Mouse (Mus musculus) T-helper 17 cell (primary cell): Measurements from ENCODE around the gene Gm6169.
"Not testable (repeated sequence)": the region's sequence is repeated elsewhere in the genome, so short reads cannot be mapped to it uniquely, and the experiment has no call there.

ENCODE experiments used
- in situ Hi-C, 2 experiments: fragments of 300-600 bp; cut with MboI, MseI; formaldehyde crosslinking; loops; 1 replicate in 1 of 2; 2 replicates in 1 of 2; pipeline ENCODE4 v1.15.1; 2025; ENCODE audit warnings: high pct_unique_total_duplicates in 2 of 2

Gm6169 gene

DNA sequence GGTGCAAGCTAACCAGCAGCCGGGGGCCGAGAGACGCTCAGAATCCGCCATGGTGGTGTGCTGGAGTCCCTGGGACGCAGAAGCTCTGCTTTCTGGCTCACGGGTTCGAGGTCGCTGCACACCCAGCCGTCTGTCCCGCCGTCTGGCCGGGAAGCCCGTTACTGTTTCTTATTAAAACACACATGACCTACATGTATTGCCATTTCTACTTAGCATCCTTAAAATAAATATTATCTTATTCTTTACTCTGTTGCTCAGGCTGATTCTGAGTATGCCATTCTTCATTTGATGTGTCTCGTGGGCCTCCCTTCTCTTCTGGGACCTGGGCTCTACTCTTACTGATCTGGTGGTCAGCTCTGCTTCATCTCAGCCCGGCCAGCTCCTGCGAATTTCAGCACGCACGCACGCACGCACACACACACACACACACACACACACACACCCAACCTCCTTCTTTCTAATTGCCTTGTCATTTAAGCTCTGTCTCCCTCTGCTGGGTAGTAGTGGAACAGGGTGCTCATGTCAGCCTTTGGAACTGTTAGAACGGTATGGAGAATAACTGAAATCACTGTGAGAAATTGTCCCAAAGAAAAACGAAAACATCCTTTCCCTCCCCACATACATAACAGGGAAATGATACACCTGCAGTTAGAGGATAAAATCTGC is at the start of gene Gm6169:
Gene Gm6169 (minus strand): TSS at position 51 of the 666 bp plus-strand sequence.
- in situ Hi-C loops, result no loop called here

GRCm38 (mm10) chr13:97145834-97146233 is 46.8 kb upstream of the Gm6169 start:
- in situ Hi-C loops, result loop anchor here in 1 of 2 experiments (10.0 kb wide), 1 partner anchor 1119 kb away; the partner anchor contains the start of genes Ankra2 and Utp15

- in situ Hi-C loops, result loop anchor here in 1 of 2 experiments (10.0 kb wide), 1 partner anchor 1122 kb away; the partner anchor contains the start of genes Ankra2 and Utp15
These were observed 43.3 kb upstream of the Gm6169 start for GRCm38 (mm10) chr13:97142321-97142720.

DNA sequence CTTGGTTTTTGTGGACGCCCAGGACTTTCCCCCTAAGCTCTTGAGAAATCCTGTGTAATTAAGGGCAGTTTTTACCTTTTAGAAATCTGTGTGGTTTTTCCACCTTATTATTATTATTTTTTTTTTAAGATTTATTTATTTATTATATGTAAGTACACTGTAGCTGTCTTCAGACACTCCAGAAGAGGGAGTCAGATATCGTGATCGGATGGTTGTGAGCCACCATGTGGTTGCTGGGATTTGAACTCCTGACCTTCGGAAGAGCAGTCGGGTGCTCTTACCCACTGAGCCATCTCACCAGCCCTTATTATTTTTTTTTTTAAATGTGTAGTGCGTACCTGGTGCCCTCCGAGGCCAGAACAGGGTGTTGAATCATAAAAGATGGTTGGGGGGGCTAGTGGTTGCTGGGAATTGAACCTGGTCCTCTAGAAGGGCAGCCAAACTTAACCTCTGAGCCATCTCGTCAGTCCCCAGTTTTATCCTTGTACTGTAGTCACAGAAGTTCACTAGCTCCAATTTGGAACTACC is 39.4 kb upstream of the Gm6169 start:
- in situ Hi-C loops, result not testable (repeated sequence)

DNA sequence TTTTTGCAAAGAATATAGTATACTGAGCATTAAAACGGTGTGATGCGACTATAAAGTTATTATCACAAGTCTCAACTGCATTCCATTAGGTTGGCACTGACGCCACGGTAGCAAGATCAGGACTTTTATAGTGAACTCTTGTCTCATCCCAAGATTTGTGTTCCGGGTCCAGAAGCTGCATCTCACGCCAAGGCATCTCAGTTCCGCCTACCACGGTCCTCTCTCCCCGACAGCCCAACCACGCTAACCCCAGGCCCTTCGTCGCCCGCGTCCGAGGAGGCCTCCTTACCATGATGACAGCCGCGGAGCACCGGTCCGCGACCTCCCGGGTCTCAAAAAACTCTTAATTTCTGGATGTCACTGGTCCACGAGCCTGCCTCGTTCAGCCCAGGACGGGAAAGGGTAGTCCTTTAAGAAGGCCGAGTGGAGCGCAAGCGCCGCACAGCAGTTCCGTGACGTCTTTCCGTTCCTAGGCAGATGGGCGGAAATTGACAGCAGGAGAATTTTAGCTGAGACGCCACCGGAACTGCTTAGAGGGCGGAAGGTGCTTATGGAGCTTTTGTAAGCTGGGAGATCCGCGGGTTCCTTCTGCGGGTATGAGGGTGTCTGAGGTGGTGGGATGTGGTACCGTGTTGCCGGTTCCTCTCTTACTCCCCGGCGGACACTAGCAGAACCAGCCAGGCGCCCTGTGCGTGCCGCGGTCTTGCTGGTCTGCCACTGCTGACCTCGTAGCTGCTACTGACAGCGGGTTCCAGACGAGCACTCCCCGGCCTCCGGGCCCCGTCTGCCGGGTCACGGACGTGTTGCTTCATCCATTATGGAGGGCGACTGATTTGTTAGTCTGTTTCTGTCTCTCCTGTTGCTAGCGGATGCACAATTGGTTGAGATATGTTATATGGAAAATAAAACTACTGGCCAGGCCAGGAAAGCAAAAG is 38.7 kb upstream of the Gm6169 start, which contains the start of the genes Gfm2 and Nsa2:
Gene Gfm2 (plus strand): TSS at position 472 of the 935 bp plus-strand sequence.
Gene Nsa2 (minus strand): TSS at position 472 of the 935 bp plus-strand sequence.
- in situ Hi-C loops, result no loop called here

DNA sequence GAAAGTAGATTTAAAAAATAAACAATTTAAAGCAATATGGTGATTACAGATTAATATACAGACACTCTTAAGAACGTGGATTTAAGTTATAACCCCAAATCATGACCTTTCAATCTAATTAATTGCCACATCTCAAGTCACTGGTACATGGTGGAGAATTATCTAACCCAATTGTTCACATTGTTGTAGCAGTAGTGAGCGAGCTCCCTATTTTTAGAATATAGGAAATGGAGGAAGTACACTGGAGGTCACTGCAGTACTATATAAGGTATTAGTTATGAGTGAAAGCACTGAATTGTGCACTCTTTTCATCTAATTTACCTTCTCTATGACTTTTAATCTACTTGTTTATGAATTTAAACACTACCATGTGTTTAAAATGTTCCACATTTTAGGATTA is 31.4 kb upstream of the Gm6169 start:
- in situ Hi-C loops, result loop anchor here in 1 of 2 experiments (5.0 kb wide), 1 partner anchor 478 kb away; no protein-coding TSS in a partner anchor

- in situ Hi-C loops, result loop anchor here in 1 of 2 experiments (5.0 kb wide), 1 partner anchor 477 kb away; no protein-coding TSS in a partner anchor
These were observed 30.6 kb upstream of the Gm6169 start for GRCm38 (mm10) chr13:97129654-97130053.

GRCm38 (mm10) chr13:97121341-97121740 is 22.3 kb upstream of the Gm6169 start:
- in situ Hi-C loops, result no loop called here

DNA sequence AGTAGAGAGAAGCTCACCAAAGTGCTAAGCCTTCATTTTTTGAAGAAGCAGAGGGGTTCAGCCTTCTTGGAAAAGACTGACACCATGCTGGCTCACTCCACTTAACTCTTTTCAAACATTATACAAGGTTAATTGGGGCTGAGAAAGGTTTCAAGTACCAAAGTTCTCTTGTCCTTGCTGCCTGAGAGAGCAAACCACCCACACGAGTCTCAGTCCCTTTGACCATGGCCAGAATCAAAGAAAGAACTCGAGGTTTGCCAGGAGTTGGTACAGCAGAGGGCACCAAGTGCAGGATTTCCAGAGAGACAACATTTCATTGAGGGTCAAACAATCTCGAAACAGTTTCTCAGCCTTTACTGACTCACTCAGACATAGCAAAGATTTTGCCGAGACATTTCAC is 10.0 kb upstream of the Gm6169 start:
- in situ Hi-C loops, result loop anchor here in 1 of 2 experiments (10.0 kb wide), 1 partner anchor 1506 kb away; no protein-coding TSS in a partner anchor

GRCm38 (mm10) chr13:97107721-97108120 is 8.7 kb upstream of the Gm6169 start:
- in situ Hi-C loops, result loop anchor here in 1 of 2 experiments (10.0 kb wide), 1 partner anchor 1507 kb away; no protein-coding TSS in a partner anchor

DNA sequence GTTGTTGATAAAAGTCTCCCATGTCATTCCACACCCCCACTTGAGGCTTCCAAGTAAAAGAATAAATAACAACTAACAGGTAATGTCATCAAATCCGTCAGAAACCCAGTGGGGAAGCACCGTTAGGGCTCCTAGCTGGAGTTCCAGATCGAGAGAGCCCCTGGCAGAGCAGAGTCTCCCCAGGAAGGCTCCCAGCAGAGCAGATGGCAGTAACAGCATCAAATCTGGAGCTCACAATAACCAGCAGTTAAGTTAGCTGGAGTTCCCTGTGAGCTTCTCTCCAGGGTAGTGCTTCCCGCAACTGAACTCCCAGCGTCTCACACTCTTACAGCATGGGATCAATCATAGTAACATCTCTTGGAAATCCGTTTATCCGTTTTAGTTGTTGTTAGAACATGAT is 6.0 kb upstream of the Gm6169 start:
- in situ Hi-C loops, result loop anchor here in 1 of 2 experiments (10.0 kb wide), 1 partner anchor 1510 kb away; no protein-coding TSS in a partner anchor

- in situ Hi-C loops, result no loop called here
These were observed 3.3 kb downstream of the Gm6169 start for GRCm38 (mm10) chr13:97095726-97096125.

DNA sequence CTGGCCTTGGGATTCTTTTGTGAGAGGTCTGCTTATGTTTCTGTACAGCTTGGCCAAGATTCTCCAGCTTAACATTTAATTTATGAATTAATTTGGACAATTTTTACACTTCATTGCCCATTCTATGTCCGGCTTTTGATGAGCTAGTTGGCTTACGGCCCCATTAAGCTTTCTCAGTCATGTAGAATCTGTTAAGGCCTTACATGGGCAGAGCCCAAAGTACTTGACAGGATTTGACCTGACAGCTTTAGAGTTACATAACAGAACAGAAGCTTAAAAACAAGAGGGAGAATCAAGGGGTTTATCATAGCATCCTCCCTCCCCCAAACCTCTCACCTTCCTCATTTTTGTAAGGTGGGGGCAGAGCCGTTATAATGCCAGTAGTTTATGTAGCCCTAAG is 10.9 kb downstream of the Gm6169 start:
- in situ Hi-C loops, result no loop called here

GRCm38 (mm10) chr13:97087421-97087820 is 11.6 kb downstream of the Gm6169 start:
- in situ Hi-C loops, result no loop called here

DNA sequence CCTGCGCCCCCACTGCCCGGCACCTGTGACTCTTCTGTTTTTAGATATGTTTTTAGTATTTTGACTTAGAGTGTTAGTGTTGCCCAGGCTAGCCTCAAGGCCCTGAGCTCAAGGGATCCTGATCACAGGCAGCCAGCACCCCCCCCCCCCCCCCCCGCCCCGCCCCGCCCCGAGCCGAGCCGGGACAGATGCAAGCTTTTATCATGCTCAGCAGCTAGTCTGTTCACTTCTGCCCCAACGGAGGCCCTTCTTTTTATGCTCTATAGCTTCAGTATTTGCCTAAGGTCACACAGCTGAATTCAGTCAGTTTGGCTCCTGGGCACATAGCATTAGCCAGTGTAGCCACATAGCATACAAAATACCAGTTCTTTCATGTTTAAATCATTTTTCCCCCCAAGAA is 12.7 kb downstream of the Gm6169 start:
- in situ Hi-C loops, result no loop called here

- in situ Hi-C loops, result no loop called here
These were observed 16.6 kb downstream of the Gm6169 start for GRCm38 (mm10) chr13:97082432-97082831.

DNA sequence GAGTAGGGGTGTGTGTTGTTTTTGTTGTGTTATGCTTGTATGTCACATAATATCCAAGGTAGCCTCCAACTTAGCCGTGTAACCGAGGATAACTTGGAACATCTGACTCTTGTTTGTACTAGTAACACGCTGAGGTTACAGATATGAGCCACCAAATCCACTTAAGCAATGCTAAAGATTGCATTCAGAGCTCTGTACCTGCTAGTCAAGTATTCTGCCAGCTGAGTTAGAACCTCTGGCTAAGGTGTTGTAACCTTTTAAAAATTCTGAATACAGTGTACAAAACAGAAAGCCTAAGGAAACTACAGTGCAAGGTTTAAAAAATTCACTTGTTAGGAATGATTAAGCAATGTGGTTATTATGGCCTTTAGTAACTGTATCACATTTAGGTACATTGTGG is 18.4 kb downstream of the Gm6169 start:
- in situ Hi-C loops, result no loop called here

DNA sequence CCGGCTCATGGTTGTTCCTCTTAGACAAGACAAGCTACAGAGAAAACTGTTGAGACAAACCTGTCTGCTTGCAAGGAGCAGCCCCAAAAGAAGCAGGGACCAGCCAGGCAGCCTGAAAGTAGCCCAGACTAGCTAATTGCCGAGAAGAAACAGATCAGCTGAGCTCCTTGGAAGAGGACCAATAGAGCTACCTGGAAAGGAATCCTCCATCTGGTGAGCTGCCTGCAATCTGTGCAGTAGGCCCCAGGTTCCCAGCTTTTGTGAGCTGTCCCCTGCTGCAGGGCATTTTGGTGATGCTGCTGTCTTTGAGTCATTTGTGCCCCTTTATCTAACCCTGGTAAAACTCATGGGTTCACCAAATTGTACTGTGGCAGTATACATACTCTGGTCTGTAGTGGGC is 18.8 kb downstream of the Gm6169 start:
- in situ Hi-C loops, result no loop called here

GRCm38 (mm10) chr13:97077556-97077955 is 21.5 kb downstream of the Gm6169 start:
- in situ Hi-C loops, result no loop called here

GRCm38 (mm10) chr13:97073497-97073896 is 25.5 kb downstream of the Gm6169 start:
- in situ Hi-C loops, result no loop called here

- in situ Hi-C loops, result no loop called here
These were observed 27.3 kb downstream of the Gm6169 start for GRCm38 (mm10) chr13:97071626-97072241.
